Mouse (Mus musculus): ENCODE results near the gene Brd3os.

- no peak for TF ChIP-seq EP300 (optimal IDR thresholded peaks at IDR 0.05)
- no peak for TF ChIP-seq CTCF (IDR thresholded peaks at IDR 0.05; ENCODE audit: low read depth)
These were observed 29.1 kb downstream of the Brd3os start for GRCm38 (mm10) chr2:27471170-27471584.

Measured in stomach, postnatal 0 days (tissue).